Mouse (Mus musculus): Measurements from ENCODE around the gene Ccdc62.

- no peak for TF ChIP-seq POLR2A (IDR thresholded peaks at IDR 0.05; ENCODE audit: control insufficient read depth, extremely low read depth, insufficient read depth, low read length, poor library complexity)
- TF ChIP-seq CTCF (IDR thresholded peaks at IDR 0.05; ENCODE audit: borderline replicate concordance, control insufficient read depth, extremely low read depth, insufficient read depth, low read length, poor library complexity) = no peak
These were observed 40.2 kb upstream of the Ccdc62 start for GRCm38 (mm10) chr5:123890312-123890711.
